Mouse (Mus musculus): Measurements from ENCODE around the gene Atg9b. TPM values are rescaled to one million over a fixed set of nuclear protein-coding genes. Genes with fewer than 3 reads are reported as not detected.

Gene Atg9b
- total RNA-seq, 2 experiments from 2014 or later = 0.99 to 1.6 TPM

DNA sequence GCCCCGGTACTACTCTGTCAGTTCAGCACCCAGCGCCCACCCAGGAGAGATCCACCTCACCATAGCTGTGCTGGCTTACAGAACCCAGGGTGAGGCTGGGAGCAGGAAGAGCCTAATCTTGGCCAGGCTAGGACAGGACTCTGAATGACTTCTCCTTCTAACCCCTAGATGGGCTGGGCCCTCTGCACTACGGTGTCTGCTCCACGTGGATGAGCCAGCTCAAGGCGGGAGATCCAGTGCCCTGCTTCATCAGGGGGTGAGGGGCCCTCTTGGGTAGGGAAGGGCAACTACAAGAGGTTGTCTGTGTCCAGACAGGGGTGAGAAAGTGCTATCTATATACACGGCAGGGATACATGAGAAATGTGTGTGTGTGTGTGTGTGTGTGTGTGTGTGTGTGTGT lies 10.5 kb downstream of the Atg9b start:
- no peak for DNase-seq

DNA sequence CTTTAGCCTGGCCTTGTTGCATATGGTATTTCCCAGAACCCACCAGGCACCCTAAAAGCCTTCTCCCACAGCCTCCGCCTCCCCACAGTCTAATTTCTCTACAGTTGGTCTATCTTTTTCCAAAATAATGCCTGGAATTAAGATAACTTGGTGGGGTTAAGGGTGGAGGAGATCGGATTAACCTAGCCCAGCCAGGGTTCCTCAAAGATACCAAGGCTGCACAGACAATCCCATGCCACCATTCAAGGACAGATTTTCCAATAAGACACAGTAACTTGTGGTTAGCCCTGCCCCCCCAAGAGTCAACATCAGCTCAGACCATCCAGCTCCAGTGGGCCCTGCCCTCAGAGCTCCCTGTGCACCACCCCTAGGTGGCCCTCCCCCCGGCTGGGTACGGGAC lies 11.4 kb downstream of the Atg9b start:
- DNase-seq = no peak

DNA sequence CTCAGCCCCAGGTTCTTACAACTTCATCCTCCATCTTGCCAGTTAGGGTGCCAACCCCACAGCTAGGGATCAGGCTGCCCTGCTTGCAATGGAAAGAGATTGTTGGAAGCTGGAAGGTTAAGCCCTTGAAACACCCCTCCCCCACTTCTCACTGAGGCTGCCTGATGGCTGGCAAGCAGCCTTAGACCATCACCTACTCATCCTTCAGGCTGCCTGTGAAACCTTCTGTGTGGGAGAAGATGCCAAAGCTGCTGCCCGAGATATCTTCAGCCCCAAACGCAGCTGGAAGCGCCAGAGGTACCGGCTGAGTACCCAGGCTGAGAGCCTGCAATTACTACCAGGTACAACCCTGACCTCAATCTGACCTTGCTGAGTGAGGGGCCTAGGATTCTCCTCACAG lies 12.4 kb downstream of the Atg9b start:
- DNase-seq = no peak

DNA sequence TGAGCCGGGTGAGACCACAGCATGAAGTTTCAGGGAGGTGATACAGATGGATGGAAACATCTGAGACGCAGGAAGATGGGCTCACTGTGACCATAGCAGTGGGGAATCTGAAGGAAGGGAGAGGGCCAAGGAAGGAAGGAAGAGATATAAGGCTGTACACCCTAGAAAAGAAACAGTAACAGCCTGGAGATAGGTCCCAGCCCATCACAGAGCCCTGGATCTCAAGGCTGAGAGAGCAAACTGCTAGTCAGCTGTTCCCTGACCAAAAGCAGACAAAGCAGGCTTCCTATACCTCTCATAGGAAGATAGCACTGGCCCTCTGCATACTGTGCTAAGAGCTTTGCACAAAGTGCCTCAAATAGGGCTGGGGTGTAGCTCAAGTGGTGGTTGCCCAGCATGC lies 13.2 kb downstream of the Atg9b start:
- no peak for DNase-seq

DNA sequence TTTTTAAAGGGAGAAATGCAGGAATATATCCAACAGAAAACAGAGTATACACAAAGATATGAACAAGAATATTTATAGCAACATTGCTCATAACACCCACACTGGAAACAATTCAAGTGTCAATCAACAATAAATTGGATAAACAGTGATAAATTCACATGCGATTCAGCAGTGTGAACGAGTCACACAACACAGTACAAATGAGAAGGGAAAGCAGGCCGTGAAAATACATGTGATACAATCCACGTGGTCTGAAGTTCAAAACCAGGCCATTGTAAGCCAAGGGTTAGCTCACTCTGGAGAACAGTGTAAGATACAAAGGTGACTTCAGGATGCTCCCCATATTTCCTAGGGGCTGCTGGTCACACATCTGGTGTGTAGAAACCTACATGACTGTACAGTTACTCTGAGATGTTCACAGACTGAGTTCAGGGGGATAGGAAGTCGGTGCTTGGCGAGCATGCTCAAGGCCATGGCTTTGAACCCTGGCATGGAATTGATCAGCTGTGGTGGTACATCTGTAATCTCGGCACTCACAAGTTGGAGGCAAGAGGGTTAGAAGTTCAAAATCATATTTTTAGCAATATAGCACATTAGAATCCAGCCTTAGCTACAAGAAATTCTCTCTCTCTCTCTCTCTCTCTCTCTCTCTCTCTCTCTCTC lies 17.1 kb downstream of the Atg9b start:
- no peak for DNase-seq

DNA sequence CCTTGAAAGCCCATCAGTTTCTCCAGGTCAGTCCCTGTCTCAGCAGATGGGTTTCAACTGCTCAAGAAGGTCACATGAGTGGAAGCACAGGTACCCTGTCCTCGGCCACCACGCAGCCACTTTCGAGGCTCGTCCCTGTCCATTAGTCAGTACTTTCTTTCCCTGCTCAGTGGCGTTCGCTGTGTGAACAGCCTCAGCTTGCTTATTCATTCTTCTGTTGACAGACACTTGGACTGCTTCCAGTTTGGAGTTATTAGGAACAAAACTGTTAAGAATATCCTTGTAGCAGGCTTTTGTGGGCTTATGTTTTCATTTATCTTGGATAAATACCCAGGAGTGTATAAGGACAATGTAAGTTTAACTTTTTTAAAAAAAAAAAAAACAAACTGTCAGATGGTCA lies 17.7 kb downstream of the Atg9b start:
- DNase-seq = no peak

DNA sequence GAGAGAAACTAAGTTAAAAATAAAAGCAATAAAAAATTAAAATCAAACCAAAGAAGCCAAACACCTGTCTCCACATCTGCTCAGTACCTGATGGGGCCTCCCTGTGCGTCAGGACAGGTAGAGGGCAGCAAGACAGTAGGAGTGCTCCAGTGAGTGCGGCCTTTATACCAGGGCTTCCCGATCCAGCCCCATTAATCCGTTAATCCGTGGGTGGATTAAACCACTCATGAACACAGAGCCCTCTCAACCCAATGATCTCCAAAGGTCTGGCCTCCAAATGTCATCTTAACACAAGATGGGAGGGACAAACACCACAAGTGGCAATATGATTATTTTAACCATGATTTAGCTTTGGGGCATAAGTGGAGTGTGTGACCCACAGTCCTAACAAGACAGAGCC lies 18.1 kb downstream of the Atg9b start:
- no peak for DNase-seq

DNA sequence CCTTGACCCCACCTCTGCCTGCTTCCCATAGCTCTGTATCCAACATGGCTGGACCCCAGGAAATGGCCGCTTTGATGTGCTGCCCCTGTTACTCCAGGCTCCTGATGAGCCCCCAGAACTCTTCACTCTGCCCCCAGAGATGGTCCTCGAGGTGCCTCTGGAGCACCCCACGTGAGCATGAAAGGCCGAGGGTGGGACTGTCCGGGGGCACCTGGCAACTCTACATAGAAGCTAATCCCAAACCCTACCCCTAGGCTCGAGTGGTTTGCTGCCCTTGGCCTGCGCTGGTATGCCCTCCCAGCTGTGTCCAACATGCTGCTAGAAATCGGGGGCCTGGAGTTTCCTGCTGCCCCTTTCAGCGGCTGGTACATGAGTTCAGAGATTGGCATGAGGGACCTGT lies 22.2 kb downstream of the Atg9b start:
- DNase-seq = no peak

DNA sequence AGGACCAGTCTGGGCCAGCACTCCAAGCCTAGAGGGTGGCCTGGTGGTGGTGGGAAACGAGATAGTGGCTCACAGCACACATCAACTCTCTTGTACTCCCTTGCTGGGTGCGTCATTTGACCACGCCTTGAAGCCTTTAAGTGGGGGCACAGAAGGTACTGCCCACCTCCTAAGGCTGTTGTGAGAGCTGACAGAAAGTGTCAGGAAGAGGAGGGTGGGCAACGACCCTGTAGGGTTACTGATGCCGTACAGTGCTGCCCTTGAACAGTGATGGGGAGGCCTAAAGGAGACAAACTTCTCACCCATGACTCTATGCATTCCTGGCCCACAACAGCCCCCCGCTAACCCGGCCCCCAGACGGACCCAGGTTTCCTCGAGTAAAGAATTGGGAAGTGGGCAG lies 25.5 kb downstream of the Atg9b start:
- no peak for DNase-seq

DNA sequence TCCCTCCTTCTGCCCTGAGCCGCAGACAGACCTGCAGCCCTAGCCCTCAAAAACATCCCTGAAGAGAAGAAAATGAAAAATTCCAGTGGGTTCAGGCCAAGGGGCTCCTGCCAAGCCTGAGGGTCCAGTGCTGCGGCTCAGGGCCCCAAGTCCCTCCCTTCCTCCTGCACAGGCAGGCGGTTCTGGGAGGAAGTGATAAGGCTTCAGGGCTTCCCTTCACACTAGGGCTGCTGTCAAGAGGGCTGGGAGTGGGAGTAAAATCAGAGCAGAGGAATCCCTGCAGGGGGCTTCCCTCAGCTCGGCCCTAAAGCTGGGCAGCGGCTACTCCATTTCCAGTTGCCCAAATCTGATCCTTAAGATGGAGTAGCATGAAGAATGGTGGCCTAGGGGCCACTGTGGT lies 26.4 kb downstream of the Atg9b start:
- no peak for DNase-seq

DNA sequence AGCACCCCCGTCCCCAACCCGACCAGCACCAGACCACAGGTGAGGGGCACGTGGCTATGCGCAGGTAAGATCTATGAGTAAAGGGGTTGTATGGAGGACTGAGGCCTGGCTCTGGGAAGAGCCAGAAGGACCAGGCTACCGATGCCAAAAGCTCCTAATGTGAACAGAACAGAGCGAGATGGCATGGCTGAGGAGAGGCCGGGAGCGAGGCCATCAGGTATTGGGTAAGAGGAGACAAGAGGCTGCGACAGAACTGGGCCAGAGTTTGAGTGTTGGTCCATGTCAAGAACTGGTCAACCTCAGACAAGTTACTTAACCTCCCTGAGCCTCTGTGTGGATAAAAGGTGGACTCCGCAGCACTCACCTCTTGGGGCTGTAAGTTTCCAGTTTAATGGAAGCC lies 27.0 kb downstream of the Atg9b start:
- peak; percentile 33 to 36 for DNase-seq

DNA sequence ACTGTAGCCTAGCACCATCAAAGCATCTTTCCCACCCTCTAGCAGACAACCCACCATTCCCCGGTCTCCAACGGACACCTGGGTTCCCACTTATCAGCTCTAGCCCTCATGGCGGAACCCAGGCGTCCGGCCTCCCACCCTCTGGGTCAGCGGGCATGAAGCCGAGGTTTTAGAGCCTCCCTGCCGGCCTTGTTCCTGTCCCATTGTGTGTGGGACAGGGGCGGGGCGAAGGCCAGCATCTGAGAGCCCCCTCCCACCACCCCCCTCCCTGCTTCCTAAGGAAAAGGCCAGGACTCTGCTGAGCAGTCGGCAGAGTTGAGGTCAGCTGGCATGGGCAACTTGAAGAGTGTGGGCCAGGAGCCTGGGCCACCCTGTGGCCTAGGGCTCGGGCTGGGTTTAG lies 27.4 kb downstream of the Atg9b start, which contains the start of gene Nos3:
TSS of gene Nos3 (plus strand) at position 303 of the 400 bp plus-strand sequence.
- peak; percentile 57 to 72 for DNase-seq

DNA sequence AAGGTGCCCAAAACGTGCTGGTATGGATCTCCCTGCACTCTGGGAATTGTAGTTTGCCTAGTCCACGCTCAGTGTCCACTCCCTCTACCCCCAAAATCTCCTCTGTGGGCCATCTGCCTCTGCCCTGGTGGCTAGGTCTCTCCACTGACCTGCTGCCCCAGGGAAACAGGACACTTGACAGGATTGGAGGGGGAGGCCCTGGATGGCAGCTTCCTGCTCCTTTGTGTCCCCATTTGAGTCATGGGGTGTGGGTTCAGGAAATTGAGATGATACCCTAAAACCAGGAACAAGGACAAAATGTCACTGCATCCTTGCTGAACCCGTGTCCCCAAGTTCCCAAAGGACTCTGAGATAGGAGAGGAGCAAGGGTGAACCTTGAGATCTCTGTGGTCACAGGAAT lies 27.9 kb downstream of the Atg9b start:
- DNase-seq = no peak

DNA sequence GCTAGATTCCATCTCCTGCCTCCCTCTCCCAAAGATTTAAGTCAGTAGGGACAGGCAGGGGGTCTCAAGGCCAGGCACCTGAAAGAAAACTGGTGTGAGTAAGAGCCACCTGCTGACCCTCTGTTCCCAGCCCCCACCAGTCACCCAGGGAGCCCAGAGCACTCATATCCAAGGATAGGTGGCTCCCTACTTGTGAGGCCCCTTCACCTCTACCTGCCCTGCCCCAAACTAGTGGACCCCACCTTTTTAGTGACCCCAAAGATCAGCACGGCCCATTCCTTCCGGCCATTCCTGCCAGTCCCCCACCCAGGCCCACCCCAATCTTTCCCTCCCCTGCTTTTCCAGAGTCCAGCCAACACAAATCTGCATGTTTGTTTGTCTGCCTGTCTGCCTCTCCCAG lies 28.5 kb downstream of the Atg9b start:
- no peak for DNase-seq

DNA sequence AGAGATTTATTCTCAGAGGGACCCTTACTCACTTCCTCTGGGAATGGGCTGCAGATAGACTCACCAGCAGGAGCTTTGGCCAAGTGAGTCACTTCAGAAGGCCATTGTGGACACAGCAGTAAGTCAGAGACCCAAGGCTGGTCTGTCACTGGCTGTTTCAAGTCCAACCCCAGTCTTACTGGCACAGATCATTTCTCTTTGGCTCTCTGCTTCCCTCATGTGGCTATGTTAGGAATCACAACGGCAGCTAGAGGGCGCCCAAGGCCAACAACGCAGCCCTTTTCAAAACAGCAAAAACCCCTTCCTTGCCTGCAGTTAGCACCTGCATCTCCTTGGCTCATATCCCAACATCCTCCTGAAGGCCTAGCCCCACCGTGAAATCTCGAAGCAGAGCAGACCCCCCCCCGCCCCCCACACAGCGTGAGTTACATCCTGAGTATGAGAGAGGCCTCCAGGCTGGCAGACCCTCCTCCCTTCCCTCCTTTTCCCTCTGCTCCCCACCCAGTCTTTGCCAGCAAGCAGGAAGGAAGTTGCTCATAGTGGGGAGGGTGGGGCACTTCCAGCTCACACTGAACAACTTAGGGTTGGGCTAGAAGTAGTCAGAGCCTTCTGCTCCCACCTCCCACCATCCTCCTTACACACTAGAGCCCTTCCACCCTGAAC lies 31.0 kb downstream of the Atg9b start:
- peak; percentile 85 to 87 for DNase-seq

DNA sequence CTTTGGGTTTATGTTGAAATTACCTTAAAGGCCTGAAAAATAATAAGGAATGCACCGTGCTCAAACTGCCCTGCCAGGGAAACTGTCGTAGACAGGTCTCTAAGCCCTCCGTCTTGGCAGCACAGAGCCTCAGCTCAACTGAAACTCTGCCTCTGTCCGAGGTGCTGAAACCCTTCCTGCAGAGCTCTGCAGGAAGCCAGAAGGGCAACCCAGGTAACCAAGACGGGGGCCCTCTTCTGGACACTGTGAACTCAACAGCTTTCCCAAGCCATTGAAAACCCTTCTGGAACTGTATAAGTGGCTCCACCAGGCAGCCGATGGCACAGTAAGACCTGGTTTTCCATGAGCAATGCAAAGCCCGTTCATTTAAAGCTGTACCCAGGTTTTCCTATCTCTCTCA lies 34.5 kb downstream of the Atg9b start:
- peak; percentile 80 to 88 for DNase-seq

DNA sequence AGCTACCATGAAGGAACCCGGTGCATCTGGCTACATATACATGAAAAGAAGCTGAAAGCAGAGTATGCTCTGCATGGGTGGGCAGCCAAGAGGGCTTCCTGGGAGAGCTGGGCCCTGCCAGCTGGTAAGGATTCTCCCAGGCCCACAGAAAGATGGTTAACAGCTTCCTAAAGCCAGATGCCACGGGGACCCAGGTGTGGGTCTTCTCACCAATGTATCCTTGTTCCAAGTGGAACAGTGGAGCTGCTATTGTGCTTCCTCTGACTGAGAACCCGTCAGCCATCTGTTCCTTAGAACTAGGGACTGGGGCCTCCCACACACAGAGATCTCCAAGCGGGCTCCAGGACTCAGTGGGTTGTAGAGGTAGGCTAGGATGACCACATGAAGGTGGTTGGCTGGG lies 35.2 kb downstream of the Atg9b start:
- no peak for DNase-seq

DNA sequence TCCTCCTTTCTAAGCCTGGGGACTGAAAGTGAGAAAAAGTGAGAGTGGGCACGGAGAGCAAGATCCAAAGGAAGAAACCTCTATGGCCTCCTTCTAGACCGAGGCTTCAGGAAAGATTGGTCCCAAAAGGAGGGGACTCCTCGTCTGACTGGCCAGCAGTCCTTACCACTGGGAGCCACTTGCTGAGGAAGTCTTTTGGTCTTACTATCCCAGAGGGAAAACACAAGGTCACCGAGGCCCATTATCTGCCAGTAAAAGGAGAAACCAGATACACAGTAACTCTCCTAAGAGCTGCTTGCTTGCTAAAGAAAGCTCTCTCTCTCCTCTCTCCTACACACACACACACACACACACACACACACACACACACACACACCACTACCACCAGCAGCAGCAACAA lies 38.6 kb downstream of the Atg9b start:
- DNase-seq = no peak

DNA sequence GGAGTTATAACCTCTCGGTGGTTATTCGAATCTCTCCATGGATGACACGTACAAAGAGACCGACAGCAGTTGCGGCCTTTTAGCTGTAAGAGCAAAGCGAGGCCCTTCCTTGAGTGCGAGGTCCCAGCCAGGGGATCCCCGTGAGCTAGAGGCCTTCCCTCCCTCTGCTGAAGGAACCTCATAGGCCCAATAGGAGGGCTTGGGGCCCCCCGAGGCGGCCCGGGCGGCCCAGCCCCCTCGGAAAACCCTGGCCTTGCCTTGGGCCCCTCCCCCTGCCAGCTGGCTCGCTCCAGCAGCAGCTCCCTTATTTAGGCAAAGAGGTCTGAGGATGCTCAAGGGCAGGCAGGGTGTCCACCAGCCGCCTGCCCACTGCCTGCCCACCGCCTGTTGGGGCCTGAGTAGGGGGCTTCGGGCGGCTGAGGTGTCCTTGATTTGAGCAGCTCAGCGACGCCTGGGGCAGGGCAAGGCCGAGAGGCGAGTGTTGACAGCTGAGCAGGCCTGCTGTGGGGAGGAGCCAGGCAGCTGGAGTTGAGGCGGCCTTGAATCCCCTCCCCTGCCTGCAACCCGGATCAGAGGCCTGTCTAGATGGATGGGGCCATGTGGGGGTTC lies 39.6 kb downstream of the Atg9b start:
- DNase-seq = peak; percentile 65 to 83

DNA sequence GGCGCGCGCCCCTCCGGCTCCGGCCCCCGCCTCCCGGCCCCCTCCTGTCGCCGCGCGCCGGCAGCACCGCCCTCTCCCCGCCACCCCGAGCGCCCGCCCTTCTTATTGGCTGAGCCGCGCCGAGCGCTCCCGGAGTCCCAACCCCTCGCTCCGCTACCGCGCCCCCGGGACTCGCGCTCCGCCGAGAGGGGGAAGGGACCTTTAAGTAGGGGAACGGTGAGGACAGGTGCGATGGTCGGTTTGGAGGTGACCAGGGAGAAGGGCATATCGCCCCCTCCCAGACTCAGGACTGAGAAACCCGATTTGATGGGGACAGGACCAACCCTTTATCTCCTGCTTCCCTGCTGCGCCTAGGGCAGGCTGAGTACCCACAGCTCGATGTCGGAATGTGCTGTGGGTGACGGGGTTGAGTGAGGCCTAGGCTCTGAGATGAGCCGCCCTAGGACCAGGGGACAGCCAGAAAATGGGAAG lies 40.2 kb downstream of the Atg9b start:
- DNase-seq = peak; percentile 93 to 95

DNA sequence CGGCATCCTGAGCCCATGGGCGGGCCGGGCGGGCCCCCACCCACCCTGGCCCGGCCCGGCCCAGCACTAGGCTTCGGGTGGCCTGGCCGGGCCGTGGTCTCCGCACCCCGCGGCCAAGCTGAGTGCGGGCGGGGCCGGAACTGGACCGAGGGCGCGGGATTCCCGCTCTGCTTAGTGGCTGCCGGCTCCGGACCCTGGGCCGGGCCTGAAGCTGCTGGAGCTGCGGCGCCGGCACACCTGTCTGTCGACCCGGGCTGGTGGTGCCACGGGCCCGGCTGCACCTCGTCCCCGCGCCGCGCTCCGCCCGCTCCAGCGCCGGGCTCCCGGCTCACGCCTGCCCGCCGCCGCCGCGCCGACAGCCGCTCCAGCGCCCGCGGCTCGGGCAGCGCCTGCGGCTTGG lies 40.7 kb downstream of the Atg9b start, which contains the start of gene Kcnh2:
TSS of gene Kcnh2 (minus strand) at position 327 of the 400 bp plus-strand sequence.
- DNase-seq = no peak

DNA sequence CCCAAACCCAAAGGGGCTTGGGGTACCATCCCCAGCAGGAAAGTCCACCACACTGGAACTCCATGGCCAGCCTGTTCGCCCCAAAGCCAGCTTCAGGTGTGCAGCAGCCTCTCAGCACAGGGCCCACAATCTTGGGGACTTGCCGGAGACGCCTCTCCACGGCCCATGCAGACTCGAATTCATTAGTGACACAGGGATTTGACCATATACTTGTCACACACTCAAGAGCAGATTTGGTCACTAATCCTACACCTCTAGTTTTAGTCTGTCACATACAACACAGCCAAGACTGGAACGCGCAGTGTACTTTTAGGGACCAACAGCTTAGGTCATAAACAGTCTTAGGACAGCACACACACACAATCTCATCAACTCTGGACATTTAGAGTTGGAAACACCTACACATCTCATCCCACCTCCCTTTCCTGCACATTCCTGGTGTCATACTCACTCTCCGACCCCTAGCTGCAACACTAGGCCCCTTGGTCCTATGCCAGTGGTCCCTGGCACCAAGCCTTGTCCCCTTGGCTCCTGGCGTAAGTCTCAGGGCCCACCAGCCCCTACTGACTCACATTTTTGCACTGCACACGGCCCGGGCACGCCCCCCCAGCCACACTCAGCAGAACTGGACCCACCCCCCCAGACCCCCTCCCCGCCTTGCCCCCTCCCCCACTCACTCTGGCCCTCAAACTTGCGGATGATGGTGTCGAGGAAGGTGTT lies 41.3 kb downstream of the Atg9b start:
- no peak for DNase-seq

DNA sequence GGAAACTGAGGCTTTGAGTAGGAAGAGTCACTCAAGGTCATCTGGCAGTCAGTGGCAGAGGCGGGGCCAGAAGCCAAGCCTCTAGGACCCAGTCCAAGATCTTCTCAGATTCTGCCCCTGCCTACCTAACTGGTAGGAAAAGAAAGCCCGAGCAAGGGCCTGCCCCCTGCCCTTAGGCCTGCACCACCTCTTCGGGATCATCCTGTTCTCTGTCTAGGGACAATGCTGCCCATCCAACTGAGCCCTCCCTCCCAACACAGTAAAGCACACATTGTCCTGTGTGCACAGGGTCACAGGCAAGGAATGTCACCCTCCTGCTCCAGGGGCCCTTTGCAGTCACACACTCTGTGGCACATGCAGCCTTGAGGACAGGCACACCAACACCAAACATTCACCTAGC lies 41.9 kb downstream of the Atg9b start:
- peak; percentile 45 to 58 for DNase-seq

Data from adrenal gland, postnatal 36 days (tissue).